Mouse (Mus musculus): ENCODE data around the gene Acsbg2.

DNA sequence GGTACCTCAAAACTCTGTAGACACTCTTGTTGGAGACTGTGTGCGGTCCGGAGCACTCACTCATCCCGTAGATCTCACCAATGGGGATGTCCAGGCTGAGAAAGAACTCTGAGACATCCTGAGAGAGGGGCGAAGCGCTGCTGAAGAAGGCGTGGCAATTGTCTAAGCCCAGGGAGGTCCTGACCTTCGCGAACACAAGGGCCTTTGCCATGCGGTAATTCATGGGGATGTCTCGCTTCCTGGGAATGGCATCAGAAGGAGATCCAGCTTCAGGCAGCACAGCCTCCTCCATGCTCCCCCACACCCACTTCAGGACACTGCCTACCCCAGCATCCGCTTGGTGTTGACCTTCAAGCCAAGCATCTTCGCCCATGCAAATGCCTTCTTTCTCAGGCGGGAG lies 24.5 kb downstream of the Acsbg2 start:
- no peak for TF ChIP-seq CTCF (IDR thresholded peaks at IDR 0.05; ENCODE audit: low read depth)
- no peak for TF ChIP-seq EP300 (optimal IDR thresholded peaks at IDR 0.05)

Data from stomach, postnatal 0 days (tissue).